Mouse (Mus musculus): ENCODE results near the gene Rasl2-9.

DNA sequence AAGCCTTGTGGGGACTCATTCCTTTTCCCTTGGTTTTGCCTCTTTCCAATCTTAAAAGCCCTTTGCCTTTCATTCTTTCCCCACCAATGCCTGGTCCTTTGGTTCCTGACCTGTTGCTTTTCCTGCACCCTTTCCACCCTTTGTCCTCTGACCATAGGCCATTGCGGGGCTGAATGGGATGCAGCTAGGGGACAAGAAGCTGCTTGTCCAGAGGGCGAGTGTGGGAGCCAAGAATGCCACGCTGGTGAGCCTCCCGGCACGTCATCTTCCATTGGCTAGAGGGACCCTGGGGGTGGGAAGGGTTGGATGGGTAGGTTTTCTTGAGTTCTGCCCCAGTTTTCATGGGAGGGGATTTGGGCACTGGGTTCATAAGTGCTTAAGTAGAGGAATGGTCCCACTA is 50.8 kb downstream of the Rasl2-9 start:
- TF ChIP-seq CTCF (IDR thresholded peaks at IDR 0.05; ENCODE audit: control insufficient read depth, insufficient read depth, insufficient read length), result no peak
- no peak for TF ChIP-seq USF1 (IDR thresholded peaks at IDR 0.05; ENCODE audit: low read depth)
- TF ChIP-seq MAX (IDR thresholded peaks at IDR 0.05), result no peak
- no peak for TF ChIP-seq CEBPB (IDR thresholded peaks at IDR 0.05; ENCODE audit: low read depth)
- no peak for TF ChIP-seq MYOD1 (IDR thresholded peaks at IDR 0.05; ENCODE audit: control insufficient read depth, insufficient read length, low read depth)
- TF ChIP-seq MYOG (IDR thresholded peaks at IDR 0.05; ENCODE audit: control insufficient read depth, extremely low read depth, insufficient read length), result no peak
- TF ChIP-seq FOSL1 (IDR thresholded peaks at IDR 0.05; ENCODE audit: insufficient read depth, low read length, poor library complexity, severe bottlenecking), result no peak

All from C2C12 (cell line).